Mouse (Mus musculus) heart, adult 2 months (tissue): ENCODE results near the gene Dclk2. TPM values are rescaled to one million over a fixed set of nuclear protein-coding genes. Genes with fewer than 3 reads are reported as not detected.

Experiments
- DNase-seq, 2 experiments: peaks; one replicate each; pipeline ENCODE4 v3.0.0; 2021
- H3K27ac ChIP-seq: fragments of 200-600 bp; 2 replicates; pipeline ENCODE4 v1.8.1; 2022
- H3K27me3 ChIP-seq: fragments of 200-500 bp; 2 replicates; pipeline ENCODE4 v1.6.1; 2012; ENCODE audit warnings: mild to moderate bottlenecking, low read length, inconsistent platforms, mixed read lengths; ENCODE audit not compliant: control insufficient read depth, insufficient read depth
- H3K36me3 ChIP-seq: fragments of 200-500 bp; 2 replicates; pipeline ENCODE4 v1.6.1; 2012; ENCODE audit warnings: low read length, inconsistent platforms; ENCODE audit not compliant: control insufficient read depth, insufficient read depth
- H3K4me1 ChIP-seq: fragments of 200-500 bp; 2 replicates; pipeline ENCODE4 v1.6.1; 2011; ENCODE audit warnings: low read length; ENCODE audit not compliant: control insufficient read depth, insufficient read depth
- H3K4me3 ChIP-seq: fragments of 200-600 bp; 2 replicates; pipeline ENCODE4 v1.8.1; 2022
- H3K79me2 ChIP-seq: fragments of 200-500 bp; replicated peaks from 2 replicates; pipeline ENCODE4 v1.6.1; 2012; ENCODE audit warnings: mild to moderate bottlenecking, inconsistent platforms, low read length, moderate library complexity, mixed read lengths; ENCODE audit not compliant: control insufficient read depth, insufficient read depth
- H3K9ac ChIP-seq: fragments of 200-500 bp; 2 replicates; pipeline ENCODE4 v1.6.1; 2012; ENCODE audit warnings: low read depth, mild to moderate bottlenecking, control low read depth, inconsistent platforms, low read length, mixed read lengths
- CTCF ChIP-seq: fragments of 200-600 bp; IDR thresholded peaks from 2 replicates; pipeline ENCODE4 v1.8.1; 2022; ENCODE audit warnings: antibody characterized with exemption, mild to moderate bottlenecking, moderate library complexity
- EP300 ChIP-seq: fragments of 200-500 bp; IDR thresholded peaks from 2 replicates; pipeline ENCODE4 v1.6.1; 2011; ENCODE audit warnings: low read depth, low read length, control low read depth; ENCODE audit not compliant: insufficient read depth
- POLR2A ChIP-seq: fragments of 200-500 bp; IDR thresholded peaks from 2 replicates; pipeline ENCODE4 v1.6.1; 2011; ENCODE audit warnings: mild to moderate bottlenecking, low read depth, low read length, control low read depth; ENCODE audit not compliant: insufficient read depth
- WGBS: fragments of 180-500 bp; shearing (Covaris S2); methylation state at CpG from one replicate; pipeline ENCODE4 v1.1.7; 2018; 5-methylcytosine and 5-hydroxymethylcytosine counted together
- intact Hi-C: fragments of 180-260 bp; cut with DNase I; formaldehyde crosslinking; loops from one replicate; pipeline ENCODE4 v1.15.1; 2025
- polyA plus RNA-seq: library from polyadenylated mRNA; depleted of rRNA; stranded (reverse); fragments of >200 nt; gene quantifications from 2 replicates; pipeline ENCODE4 v1.2.3, GENCODE M21; 2012; rRNA removed
- total RNA-seq, 2 experiments: library from RNA; stranded (reverse); gene quantifications; 2 replicates each; pipeline ENCODE4 v1.2.3; 2021

Dclk2 gene
- total and polyA plus RNA-seq, 3 experiments = 1.1 to 2.6 (median 1.5) TPM

DNA sequence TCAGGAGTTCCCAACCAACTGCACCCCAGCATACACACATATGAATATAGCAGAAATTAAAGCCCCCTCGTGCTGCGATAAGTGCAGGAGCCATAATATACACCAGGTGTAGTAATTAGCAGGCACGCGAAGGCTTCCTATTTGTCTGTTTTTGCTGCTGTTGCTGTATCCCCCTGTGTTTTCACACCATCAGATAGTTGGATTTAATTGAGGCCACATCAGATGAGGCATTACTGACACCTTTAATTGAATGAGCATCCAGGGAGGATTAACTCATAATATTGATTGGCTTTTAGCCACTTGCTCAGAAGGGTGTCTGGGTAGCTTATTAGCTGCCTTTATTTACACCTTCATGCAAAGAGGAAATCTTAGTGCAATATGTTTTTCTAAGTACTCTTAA is 180.9 kb downstream of the Dclk2 start:
- Histone ChIP-seq H3K27ac (no peak overlapping the region), H3K9ac (no peak overlapping the region), H3K79me2 (no peaks in the 10 kb centered on the region), H3K4me3 (no peak overlapping the region), H3K27me3 (no peaks in the 10 kb centered on the region), H3K36me3 (no peaks in the 10 kb centered on the region), H3K4me1 (no peaks in the 10 kb centered on the region)
- TF ChIP-seq CTCF (no peak), POLR2A (no peak), EP300 (no peak)
- WGBS = 90% methylated on average over 4 of the region's 4 CpGs
- intact Hi-C loops = no loop called here
- no peak for DNase-seq

DNA sequence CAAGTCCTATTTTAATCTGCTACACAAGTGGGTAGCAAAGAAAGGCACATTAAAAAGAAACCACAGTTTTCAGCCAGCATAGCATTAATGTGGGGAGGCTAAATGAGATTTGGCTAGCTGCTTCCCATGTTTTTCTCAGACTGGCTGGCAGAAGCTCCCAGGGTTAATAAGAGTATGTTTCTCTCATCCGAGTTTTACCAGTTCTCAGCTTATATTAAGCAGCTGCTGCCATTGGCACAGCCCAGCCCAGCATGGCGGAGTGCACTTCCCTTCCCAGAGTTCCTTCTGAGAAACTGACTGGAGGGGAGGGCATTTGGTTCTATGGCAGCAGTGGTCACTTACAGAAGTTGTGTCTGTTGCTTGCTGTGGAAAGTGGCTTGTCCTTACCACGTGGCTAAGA is 181.8 kb downstream of the Dclk2 start:
- WGBS = 81% methylated on average over 3 of the region's 3 CpGs
- no peaks in the 10 kb centered on the region for H3K79me2 ChIP-seq
- no peak overlapping the region for H3K4me3 ChIP-seq
- no peak for DNase-seq
- H3K4me1 ChIP-seq = no peaks in the 10 kb centered on the region
- TF ChIP-seq POLR2A = no peak
- no peak for TF ChIP-seq CTCF
- TF ChIP-seq EP300 = no peak
- no peaks in the 10 kb centered on the region for H3K36me3 ChIP-seq
- H3K27ac ChIP-seq = no peak overlapping the region
- no peak overlapping the region for H3K9ac ChIP-seq
- no peaks in the 10 kb centered on the region for H3K27me3 ChIP-seq
- intact Hi-C loops = no loop called here

Other genes with a start within 250 kb of the Dclk2 start
- gene Cd1d1, start 78.6 kb upstream of the Dclk2 start, total RNA-seq = 1 to 10 TPM; 2.3 to 3.7 TPM
- gene Cd1d1, start 78.6 kb upstream of the Dclk2 start, polyA plus RNA-seq = 6.8 and 12.5 TPM in 2 replicates